Mouse (Mus musculus) frontal cortex, adult 2 months (tissue): ENCODE results near the gene Lfng. TPM values are rescaled to one million over a fixed set of nuclear protein-coding genes. Genes with fewer than 3 reads are reported as not detected.

Experiments
- DNase-seq, 2 experiments: peaks; one replicate each; pipeline ENCODE4 v3.0.0; 2022; ENCODE audit warnings: low spot score in 1 of 2; ENCODE audit errors: extremely low spot score in 1 of 2
- polyA plus RNA-seq: library from polyadenylated mRNA; depleted of rRNA; stranded (reverse); fragments of >200 nt; gene quantifications from 2 replicates; pipeline ENCODE4 v1.2.3, GENCODE M21; 2012

Gene Lfng
- polyA plus RNA-seq, 1 experiment, result 36.2 TPM

GRCm38 (mm10) chr5:140583732-140584368, 23.3 kb upstream of the Lfng start:
- DNase-seq, result no peak

GRCm38 (mm10) chr5:140589082-140589774, 17.9 kb upstream of the Lfng start:
- no peak for DNase-seq

GRCm38 (mm10) chr5:140594846-140595245, 12.3 kb upstream of the Lfng start:
- no peak for DNase-seq

DNA sequence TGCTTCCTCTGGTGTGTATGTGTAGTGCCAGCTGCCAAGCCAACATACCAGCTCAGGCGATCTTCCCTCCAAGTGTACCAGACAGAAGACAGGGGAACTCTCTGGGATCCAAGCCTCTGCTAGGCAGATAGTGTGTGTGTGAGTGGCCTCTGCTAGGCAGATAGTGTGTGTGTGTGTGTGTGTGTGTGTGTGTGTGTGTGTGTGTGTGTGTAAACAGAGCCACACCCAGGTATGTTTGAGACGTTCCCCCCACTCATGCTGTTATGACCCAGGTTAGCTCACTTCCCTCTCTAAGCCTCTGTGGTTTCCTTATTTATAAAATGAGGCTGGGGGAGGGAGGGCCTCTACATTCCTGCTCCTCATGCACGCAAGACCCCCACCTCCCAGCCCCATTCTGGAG, 10.7 kb upstream of the Lfng start:
- DNase-seq, result no peak

- no peak for DNase-seq
Measured at GRCm38 (mm10) chr5:140596927-140597588, 10.1 kb upstream of the Lfng start.

DNA sequence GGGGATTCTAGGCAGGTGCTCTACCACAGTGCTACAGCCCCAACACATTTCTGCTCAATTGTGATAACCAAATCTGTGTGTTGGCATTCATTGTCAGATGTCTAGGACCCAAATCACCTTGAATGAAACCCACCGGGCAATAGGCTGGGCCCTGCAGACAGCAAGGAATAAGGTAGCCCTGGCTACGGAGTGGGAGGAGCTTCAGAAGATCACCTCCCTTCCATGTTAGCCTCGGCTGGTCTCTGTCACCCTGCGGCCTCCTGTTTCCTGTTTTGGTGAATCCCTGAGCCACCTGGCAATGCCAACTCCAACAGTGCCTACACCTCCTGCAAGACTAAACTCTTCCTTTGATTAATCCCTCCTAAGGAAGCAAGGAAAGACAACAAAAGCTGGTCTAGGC, 9.3 kb upstream of the Lfng start:
- no peak for DNase-seq

DNA sequence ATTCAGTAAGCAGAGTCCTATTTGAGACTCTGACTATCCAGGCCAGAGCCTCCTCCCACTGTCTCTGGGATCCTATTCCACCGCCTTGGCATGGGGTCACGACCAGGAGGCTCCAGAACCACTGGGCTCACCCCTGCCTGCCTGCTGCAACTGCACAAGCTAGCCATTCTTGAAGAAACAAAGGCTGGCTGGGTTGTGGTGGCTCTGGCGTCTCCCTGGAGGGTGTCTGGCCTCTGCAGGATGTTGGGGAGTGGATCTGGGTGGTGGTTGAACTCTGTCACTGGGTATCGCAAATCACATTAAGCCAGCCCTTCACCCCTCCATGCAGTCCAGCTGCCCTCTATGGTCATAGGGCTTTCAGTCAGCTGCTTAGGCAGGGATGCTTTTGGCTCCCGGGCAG, 7.2 kb upstream of the Lfng start:
- DNase-seq, result no peak

- no peak for DNase-seq
Measured at GRCm38 (mm10) chr5:140601712-140602111, 5.4 kb upstream of the Lfng start.

DNA sequence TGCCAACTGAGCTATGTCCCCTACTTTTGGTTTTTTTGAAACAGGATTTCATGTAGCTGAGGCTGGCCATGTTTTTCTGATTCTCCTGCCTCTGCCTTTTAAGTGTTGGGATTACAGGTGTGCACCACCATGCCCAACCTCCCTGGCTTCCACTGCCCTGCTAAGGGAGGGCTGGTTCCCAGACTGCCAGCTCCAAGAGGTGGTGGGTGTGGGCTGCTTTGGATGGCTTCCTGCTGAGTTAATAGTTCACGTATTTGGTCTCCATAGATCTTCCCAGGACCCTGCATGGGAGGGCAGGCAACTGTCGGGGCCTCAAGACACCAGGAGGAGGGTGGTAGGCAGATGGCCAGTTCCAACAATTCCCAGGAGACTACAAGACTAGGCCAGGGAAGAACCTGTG, 4.6 kb upstream of the Lfng start:
- DNase-seq, result no peak

DNA sequence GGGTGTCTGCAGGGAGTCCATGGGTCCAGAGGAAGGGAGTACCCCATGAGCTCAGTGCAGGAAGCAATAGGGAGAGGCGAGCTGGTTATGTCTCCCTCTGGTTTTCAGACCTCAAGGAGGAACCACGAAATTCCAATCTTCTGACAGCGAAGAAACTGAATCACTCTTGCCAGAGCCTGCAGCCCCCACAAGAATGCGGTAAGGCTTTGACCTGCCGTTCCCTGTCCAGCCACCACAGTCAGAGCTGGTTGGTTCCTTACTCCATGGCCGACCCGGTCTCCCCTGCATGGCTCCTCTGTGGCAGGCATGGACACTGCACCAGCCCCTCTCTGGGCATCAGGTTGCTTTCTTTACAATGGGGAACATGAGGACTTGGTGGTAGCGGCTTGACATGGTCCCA, 2.7 kb upstream of the Lfng start:
- DNase-seq, result no peak

GRCm38 (mm10) chr5:140605228-140605627, 1.9 kb upstream of the Lfng start:
- DNase-seq, result no peak

- DNase-seq, result no peak
Measured at GRCm38 (mm10) chr5:140606386-140606785, 734 bp upstream of the Lfng start.

GRCm38 (mm10) chr5:140607836-140608633, 915 bp downstream of the Lfng start:
- no peak for DNase-seq

- no peak for DNase-seq
Measured at GRCm38 (mm10) chr5:140608634-140609015, 1.5 kb downstream of the Lfng start.

DNA sequence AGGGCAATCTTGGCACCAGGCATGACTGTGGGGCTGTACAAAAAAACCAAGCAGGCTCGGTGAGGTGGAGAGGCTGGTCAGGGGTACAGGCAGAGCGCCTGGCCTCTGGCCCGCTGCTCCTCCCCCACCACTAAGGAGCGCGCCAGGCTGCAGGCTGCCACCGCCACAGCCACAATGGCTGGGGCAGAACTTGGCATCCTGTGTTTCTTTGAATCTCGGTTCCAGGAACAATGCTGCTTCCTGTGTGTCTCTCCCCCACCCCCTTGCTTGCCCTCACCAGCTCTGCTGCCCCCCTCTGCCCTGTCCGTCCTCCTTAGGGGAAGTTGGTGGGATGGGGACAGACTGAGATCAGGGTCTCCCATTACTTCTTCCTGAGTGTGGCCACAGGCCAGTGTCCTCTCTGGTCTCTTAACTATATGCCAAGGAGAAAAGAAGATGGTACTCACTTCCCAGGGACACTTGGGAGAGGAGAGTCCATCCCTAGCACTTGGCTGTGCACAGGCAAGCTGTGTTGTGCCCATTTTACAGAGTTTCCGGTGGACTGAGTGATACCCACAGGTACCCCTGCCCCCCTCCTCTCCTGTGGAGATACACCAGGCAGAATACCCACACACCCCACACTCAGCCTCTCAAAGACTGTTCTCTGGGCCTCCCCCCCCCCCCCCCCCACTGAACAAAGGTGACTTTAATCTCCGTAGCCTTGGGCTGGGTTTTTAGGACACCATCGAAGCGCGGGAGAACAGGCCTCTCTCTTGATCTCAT, 2.6 kb downstream of the Lfng start:
- peak in 1 of 2 experiments; percentile 56 for DNase-seq

GRCm38 (mm10) chr5:140610273-140611011, 3.3 kb downstream of the Lfng start:
- no peak for DNase-seq

DNA sequence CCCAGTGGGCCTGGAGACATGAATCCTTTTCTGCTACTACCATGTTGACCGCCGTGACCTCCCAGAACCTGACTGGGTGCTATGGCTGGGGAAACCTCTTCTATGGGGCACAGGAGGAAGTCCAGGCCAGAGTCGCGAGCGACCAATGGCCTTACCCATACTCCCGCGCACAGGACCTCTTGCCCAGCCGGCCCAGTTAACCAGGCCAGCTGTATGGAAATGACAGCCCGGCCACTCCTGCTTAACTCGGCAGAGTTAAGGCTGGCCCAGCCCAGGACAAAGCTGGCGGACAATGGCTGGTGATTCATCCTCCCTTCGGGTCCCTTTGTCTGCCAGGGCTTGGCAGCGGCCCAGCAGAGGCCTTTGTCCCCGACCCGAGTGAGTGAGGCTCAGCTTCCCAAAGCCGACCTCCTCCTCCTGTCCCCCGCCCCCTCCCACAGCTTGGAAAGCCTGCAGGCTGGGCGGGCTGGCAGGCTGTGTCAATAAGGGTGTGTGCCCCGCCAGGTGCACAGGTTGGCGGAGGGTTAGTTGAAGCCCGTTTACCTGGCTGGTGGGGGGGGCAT, 4.0 kb downstream of the Lfng start:
- no peak for DNase-seq

DNA sequence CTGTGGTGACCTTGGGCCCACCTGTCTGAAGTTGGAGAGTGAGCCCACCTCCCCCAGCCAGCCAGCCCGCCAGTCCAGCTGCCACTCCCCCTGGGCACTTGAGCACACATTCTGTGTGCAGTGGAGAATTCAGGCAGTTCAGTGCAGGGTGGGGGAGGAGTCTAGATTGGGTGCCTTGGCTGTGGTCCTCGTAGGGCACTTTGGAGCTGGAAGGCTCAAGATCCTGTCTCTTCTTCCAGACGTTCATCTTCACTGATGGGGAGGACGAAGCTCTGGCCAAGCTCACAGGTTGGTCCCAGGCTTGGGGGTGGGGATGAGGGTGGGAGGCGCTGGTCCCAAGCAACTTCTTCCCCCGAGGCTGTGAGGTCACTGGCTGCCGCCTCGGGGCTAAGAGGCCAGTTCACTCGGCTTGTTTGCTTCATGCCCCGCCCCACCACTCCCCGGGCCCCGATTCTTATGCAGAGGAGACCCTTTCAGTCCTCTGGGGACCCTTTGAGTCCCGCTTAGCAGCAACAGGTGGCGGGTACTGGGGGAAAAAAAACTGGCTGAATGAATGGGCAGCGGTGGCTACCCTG, 4.6 kb downstream of the Lfng start:
- DNase-seq, result no peak

DNA sequence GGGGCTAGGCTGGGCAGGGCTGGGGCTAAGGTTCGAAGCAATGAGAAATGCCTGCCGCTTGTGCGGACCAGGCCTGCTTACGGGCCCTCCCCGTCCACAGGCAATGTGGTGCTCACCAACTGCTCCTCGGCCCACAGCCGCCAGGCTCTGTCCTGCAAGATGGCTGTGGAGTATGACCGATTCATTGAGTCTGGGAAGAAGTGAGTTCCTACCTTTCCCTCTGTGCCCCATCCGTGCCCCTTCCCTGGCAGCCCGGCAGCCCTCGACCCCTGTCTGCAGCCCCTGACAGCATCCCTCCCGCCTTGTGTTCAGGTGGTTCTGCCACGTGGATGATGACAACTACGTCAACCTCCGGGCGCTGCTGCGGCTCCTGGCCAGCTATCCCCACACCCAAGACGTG, 5.1 kb downstream of the Lfng start:
- DNase-seq, result no peak
